Mouse (Mus musculus): Measurements from ENCODE around the gene Stim1. TPM values are rescaled to one million over a fixed set of nuclear protein-coding genes. Genes with fewer than 3 reads are reported as not detected.
"Not testable (repeated sequence)": the region's sequence is repeated elsewhere in the genome, so short reads cannot be mapped to it uniquely, and the experiment has no call there.

Stim1 gene
- total RNA-seq, 2 experiments from 2014 or later: 219 to 233 TPM

DNA sequence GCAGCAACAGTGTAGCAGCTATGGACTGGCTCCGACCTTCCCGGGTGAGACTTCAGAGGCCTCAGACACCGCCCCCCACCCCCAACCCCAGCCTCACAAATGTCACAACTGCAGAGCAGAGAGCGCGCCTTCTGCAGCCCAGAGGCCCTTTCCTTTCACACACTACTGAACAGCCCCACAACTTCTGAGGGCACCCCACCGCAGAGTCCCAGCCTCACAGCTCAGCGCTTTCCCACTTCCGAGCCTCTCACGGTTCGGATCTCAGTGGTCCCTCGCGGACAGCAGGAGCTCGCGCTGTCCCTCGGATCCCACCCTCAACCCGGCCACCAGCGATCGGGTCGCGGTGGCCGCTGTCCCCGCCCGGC, 18.1 kb upstream of the Stim1 start:
- no peak for DNase-seq

DNA sequence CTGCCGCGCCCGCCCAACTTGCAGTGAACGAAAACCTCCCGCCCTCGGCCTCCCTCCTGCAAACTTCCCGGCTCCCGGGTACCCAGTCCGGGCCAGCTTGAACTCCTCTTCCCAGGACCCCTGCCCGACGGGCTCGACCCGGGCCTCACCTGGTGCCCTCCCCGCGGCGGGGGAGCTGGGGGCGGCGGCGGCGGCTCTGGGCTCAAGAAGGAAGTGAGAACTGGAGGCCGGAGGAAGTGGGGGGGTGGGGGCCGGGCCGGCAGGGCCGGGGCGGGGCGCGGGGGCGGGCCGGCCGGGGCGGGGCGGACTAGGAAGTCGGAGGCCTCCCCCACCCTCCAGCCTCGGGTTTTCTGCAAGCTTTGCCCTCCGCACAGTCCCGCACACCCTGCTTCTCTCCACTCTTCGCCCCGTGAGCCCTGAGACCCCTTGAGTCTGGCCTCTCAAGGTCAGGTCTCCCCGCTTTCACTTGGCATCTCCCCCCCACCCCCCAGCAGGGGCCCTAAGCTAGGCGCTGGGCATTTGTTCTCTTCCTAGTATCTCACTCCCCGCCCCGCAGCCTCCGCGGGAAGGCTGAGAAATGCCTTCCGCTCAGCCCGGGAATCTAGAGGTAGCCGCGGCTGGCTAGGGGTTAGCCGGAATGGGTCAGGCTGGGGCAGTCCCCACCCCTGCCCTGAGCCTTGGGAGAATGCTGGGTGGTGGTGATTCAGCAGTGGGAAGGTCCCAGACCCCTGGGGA, 17.5 kb upstream of the Stim1 start:
- peak; percentile 76 for DNase-seq

DNA sequence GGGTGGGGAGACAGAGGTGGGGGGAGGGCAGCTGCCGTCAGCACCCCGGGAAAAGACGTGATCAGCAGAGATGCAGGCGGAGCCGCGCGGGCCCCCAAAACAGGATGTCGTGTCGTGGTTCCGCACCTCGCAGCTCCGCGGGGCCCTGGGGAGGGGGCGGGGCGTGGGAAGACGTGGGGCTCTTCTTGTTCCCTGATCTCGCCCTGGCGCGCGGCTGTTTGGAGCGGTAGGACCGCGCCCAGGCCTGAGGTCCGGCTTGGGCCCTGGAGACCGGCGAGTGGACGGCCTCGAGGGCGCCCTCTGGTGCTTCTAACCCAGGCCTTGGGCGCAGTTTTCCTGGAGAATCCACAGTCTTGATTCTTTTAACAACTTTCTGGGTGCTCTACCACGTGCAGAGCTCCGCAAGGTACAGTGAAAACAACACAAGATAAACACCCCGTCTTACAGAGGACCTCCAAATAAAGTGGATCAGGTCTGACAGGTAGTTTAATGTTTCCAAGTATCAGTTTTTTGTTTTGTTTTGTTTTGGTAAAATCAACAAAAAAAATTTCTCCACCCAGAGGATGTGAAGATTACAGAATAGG, 16.9 kb upstream of the Stim1 start:
- peak; percentile 91 for DNase-seq

DNA sequence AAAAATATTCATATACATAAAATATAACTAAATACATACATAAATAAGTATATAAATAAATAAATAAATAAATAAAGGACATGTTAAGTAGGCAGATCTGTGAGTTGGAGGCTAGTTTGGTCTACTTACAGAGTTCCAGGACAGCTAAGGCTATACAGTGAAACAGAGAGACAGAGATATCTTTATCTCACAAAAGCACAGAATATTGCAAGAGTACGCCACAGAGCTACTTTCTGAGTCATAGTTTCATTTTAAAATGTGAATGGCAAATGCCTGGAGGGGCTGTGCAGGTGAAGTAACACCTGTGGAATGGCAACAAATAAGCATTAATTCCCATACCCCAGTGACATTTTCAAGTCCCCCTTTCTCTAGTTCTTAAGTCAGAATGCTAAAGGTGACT, 14.0 kb upstream of the Stim1 start:
- DNase-seq: no peak

DNA sequence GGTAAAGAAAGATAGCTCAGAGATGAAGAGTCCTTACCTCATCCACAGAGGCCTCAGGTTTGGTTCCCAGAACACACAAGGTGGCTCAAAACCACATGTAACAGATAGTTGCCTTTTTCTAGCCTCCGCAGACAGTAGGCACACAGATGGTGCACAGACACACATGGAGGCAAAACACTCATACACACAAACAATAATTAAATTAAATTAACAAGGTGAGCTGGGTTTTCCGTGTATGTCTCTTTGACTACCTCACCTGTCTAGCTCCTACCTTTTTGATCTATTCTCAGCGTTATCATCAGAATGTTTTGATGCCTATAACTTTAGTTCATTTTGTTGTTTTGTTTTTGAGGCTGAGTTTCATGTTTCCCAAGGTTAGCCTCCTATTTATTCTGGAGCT, 11.7 kb upstream of the Stim1 start, which contains the start of gene Rhog:
Gene Rhog, minus strand, starts transcription at position 101 of the 400 bp plus-strand sequence.
- no peak for DNase-seq

DNA sequence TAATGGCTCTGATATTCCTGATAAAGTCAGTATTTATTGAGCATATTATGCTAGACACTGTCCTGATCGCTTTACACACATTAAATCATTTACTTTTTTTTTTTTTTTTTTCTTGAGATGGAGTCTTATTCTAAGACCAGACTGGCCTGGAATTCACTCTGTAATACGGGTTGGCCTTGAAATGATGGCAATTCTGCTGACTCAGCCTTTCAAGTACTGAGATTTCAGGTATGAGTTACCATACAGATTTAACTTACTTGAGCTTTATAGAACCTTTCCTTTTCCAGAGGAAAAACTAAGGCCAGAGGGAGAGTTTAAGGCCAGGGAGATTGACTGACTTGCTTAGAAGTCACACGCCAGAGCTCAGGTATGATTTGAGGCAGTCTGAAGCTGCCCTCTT, 11.0 kb upstream of the Stim1 start:
- no peak for DNase-seq

DNA sequence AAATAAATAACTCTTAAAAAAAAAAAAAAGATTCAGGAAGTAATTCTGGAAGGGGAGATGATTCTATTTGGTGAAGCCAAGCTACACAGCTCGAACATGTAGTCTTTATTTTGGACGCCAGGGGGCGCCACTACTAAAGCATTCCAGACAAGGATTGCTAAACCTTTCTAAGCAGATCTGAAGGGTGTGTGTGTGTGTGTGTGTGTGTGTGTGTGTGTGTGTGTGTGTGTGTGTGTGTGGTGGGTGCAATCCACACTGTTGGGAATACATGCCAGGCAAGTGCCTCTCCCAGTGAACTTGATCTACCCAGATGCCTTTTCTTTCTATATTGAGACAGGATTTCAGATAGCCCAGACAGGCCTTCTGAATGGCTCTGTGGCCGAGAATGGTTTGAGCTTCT, 9.4 kb upstream of the Stim1 start:
- peak; percentile 90 for DNase-seq

DNA sequence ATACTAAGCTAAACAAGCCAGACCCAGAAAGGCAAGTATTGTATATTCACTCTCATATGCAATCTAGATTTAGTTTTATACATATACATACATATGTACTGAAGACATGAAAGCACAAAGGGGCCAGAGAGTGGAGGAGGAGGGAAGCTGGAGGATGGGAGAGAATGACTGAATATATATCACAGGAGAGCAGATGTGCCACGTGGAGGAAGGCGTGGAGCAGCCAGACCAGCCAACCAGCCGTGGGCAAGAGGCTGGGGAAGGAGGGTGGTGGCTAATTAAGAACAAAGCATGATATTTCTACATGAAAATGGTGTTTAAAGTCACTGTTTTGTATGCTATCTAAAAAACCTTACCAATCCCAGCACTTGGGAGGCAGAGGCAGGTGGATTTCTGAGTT, 8.9 kb upstream of the Stim1 start:
- no peak for DNase-seq

DNA sequence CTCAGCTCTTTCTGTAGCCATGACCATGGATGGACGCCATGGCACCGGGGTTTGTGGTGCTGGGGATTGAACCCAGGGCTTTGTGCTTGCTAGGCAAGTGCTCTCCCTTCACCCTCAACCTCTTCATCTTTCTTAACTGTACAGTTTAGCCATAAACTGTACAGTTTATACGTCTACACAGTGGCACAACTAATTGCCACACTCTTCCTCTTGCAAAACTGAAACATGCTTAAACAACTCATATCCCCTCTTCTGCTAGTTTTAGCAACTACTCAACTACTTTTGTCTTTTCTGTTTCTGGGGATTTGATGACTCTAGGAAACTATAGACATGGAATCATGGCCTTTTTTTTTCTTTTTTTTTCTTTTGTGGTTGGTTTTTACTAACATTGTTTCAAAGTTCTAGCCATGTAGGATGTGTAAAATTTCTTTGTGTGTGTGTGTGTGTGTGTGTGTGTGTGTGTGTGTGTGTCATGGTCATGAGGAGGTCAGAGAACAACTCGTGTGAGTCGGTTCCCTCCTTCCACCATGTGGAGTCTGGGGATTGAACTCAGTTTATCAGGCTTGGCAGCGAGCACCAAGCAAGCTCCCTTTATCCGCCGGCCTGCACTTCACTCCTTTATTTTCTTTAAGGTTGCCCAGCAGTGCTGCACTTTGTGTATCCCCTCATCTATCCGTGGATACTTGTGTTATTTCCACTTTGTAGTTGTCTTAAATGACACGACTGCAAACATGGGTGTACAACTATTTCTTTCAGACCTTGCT, 7.7 kb upstream of the Stim1 start:
- DNase-seq: no peak

DNA sequence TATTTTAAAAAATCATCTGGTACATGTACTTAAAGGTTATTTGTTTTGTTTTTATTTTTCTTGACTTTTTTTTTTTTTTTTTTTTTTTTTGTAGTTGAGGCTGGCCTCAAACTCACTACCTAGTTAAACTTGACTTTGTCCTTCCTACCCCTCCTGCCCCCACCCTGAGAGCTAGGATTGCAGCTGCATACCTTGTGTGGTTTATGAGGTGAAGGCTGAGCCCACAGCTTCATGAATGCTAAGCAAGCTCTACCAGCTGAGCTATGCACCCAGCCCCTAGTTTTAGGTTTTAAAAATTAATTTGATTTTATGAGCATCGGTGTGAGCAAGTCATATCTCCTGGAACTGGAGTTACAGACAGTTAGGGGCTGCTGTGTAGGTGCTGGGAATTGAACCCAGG, 7.1 kb upstream of the Stim1 start:
- DNase-seq: no peak

DNA sequence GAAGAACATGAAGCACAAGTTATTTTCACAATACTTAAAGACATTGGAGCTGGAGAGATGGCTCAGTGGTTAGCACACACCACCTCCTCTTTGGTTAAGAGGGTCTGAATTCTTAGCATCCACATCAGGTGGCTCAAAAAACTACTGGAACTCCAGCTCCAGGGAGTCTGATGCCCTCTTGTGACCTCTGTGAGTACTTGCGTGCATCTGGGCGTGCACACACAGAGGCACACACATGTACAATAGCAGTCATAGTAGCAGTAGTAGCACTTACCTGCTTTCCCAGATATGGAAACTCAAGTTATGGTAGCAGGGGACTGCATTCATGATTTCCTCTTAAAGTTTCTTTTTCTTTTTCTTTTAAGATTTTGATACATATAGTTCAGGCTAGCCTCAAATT, 4.6 kb upstream of the Stim1 start:
- no peak for DNase-seq

DNA sequence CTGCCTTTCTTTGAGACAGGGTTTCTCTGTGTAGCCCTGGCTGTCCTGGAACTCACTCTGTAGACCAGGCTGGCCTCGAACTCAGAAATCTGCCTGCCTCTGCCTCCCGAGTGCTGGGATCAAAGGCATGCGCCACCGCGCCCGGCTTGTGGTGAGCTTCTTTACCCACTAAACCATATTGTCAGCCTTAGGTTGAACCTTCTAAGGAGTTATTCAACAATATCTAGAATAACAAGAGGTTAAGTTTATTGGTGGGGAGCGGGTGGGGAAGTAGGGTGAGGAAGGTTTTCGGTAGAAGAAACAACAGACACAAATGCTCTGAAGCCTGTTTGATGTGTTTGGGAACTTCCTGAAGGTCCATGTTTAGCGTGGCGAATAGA, 1.6 kb upstream of the Stim1 start:
- not testable (repeated sequence) for DNase-seq

DNA sequence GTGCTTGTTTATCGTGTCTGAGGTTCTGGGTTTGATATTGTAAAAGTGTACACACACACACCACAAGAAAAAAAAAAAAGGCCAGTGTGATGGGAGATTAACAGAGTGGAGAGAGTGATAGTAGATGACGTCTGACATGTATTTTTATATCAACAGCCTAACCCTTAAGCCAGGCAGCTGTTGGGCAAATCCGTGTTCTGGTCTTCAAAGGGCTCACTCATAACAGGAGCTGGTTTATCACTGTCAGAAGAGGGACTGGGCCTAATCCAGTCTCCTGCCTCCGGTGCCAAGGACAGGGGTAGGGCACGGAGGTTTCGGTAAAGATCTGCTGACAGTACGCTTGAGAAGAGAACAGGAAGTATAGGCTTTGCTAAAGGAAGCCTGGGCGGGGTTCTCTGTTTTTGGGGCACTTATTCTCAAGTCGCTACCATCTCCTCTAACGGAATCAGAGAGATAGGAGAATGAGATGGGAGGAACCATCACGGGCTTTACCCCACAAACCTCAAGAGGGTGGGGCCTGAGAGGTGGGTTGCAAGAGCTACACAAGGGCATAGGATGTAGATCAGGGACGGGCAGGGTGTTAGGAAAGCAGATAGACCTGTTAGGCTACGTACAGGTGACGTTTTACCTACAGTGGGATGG, 1.1 kb upstream of the Stim1 start:
- DNase-seq: no peak

DNA sequence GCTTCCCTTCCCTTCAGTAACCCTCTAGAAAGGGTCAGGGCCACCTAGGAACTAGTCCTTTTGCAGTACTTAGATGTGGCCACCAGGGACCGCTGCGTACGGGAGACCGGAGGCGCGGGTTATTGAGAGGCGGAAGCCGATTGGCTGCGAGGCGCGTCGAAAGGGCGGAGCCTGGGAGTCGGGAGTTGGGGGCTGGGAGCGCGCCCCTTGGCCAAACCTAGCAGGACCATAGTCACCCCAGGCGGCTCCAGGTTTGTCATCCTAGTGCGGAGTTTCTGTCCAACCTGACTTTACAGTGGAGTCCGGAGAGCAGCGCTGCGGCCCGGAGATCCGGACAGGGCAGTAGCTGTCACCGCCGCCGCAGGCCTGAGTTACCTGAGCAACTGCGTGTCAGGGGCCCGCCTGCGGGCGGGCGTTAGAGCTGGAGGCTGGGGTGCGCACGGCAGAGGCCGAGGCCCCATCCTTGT, 460 bp upstream of the Stim1 start:
- peak; percentile 97 for DNase-seq

DNA sequence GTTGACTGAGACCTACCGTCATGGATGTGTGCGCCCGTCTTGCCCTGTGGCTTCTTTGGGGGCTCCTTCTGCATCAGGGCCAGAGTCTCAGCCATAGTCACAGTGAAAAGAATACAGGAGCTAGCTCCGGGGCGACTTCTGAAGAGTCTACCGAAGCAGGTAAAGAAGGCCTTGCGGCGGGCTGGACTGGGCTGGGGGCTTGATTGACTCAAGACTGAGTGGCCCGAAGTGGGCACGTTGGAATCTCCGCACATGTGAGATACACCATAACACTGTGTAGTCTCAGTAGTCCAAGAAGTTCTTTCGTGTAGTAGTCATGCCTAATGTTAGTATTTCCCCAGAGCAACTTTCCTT, 766 bp downstream of the Stim1 start:
- no peak for DNase-seq

DNA sequence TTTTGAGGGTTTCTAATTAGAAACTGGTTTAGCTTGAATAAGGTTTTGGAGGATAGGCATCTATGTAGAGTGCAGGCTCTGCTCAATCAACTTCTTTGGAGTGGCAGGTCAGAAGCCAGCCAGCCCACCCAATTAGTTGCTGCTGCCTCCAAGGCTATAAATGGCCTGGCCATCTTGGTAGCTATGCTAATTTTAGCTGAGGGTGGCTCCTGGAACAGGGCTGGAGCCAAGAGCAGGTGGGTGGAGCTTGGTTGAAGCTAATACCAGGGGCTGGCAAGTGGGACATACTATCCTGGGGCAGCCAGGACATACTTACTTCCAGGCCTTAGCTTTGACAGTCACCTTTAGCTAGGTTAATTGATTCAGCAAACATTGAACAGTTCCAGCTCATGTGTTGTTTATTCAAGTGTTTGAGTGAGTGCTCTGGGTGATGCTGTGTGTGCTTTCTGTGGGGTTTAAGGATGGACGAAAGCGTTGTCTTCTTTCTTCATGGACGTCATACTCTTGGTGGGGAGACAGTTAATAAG, 4.9 kb downstream of the Stim1 start:
- DNase-seq: peak; percentile 36

DNA sequence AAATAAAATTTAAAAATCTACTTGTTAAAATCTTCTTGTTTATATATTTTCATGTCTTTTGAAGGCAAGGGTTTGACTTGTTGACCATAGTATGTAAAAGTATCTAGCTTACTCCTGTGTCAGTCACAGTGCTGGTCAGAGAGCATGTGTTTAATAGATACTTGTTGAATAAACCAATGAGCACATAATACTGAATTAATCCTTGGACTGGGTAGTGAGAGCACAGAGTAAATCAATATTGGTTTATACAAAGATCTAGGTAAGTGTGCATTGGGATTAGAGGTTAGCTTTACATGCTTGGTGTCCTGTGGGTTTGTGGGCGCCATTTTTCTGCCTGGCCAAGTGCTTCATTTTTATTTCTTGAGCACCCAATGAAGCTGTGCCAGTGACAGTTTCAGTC, 13.8 kb downstream of the Stim1 start:
- no peak for DNase-seq

DNA sequence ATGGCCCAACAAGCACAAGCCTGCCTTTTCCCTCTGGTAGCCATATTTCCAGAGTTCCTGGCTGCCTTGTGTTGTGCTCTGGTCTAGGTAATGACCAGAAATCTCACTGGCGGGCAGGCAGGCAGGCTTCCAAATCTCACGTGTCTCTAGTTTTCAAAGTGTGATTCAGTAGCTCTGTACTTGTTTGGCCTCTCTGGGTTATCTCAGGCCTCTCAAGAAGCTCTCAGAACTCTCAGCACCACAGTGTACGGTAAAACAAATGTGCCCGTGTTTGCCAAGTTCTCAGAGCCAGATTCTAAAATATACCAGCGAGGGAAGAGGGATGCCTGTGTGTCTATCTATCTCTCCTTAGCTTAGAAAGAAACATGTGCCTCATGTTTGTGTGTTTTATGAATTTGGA, 14.7 kb downstream of the Stim1 start:
- DNase-seq: no peak

DNA sequence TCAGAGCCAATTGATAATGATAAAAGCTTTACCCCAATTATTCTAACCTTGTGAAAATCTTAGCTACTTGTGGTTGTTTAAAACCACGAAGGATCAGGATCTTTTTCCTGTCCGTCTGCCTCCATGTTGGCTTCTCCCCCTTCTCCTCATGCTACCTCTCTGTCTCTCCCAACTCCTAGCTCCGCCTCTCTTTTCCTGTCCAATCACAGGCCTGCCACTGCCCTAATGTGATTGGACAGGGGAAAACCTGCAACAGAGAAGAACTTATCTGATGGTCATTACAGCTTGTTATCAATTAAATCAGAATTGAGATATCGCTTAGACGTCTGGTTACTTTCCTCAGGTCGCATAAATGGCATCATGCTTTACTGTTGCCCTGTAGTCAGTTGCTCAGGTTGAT, 21.9 kb downstream of the Stim1 start:
- DNase-seq: no peak

DNA sequence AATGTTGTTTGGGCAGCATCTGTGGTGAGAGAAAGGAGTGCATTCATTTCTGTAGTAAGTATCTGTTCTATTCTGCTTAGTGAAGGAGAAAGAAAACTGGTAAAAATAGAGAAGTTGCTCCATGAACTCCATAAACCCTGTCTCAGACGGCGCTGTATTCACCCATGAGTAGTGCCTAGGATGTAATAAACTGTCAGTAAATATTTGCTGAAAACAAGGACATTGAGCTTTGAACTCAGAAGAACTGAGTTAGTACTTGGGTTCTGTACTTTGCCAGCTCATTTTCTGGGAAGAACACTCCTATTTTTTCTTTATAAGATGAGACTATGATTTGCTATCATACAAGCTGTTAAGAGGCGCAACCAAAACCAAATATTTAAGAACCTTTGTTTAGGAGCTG, 24.6 kb downstream of the Stim1 start:
- no peak for DNase-seq

DNA sequence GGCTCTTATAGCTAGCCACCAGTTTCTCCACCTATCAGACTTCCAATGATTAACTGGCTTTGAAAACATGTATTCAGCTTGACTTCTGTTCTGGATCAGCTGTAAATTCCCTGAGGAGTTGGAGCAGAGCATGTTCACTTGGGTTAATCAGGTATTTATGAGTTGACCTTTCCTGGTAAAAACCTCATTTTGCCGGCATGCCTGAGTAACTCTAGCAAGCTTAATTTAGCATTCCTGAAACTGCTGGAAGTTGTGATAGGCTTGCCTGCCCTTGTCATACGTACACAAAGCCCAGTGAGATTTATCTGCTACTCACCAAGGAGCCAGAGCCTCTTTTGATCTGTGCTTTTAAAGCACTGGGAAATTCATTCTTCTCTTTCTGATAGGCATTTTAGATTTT, 25.6 kb downstream of the Stim1 start:
- no peak for DNase-seq

DNA sequence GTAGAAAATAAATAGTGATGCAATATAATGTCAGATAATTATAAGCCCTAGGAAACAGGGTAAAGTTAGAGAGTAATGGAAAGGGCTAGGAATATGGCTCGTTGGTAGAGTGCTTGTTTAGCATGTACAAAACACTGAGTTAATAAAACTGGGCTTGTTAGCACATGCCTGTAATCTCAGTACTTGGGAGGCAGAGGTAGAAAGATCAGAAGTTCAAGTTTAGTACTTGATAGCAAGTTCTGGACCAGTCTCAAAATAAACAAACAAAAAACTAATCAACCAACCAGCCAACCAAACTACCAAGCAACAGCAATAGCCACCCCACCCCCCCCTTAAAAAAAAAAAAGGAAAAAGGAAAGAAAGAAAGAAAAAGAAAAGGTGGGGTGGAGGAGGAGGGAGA, 33.2 kb downstream of the Stim1 start:
- DNase-seq: no peak

DNA sequence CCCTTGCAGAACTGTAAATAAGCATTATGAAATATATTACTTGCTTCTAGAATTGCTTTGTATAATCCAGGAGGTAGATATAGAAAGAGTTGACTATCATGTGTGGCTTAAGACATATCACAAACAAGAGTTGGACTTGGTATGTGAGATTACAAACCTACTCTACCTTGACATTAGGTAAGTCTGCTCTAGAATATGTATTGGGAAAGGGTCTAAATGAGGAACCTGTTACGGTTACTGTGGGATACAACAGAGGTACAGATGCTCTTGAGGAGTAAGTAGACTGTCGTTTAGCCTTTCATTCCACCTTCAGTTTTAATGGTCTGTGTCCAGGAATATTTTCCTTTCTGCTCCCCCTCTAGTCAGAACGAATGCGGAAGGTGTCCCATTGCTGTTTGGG, 34.9 kb downstream of the Stim1 start:
- no peak for DNase-seq

All from gastrocnemius, postnatal 10 days (tissue).